In the genomic region with DNA sequence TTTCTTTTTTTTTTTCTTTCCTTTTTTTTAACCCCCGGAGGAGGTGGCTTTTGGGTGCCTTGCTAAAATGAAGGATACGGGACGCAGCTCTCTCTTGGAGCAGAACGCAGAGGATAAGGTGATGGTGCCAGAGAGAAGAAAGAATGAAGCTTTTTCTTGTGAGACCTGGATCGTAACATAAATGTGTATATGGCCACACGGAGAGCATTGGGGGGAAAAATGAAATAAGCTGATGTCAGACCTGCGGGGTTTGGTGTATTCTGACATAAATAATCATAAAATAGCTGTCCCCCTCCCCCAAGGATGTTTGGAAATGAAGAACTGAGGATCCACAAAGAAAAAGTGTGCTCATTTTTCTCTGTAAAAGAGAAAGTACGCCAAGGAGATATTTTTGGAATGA, we compare ENCODE assay signal across 8 mouse cellular contexts.
DNase-seq lines count a peak whose midpoint lies in the region; ATAC-seq and TF ChIP-seq lines count a peak whose summit lies in the region.

No protein-coding gene starts in this region.

- WGBS in cerebellum, adult 2 months: under 1% methylated on average over 8 of the region's 8 CpGs
- 9% methylated on average over 8 of the region's 8 CpGs for WGBS in lung, embryonic 16.5 days
- 10% methylated on average over 8 of the region's 8 CpGs for WGBS in limb, embryonic 15.5 days
- 10% methylated on average over 8 of the region's 8 CpGs for WGBS in stomach, embryonic 15.5 days

- H3K27ac ChIP-seq in cerebellum, adult 2 months (ENCODE audit: insufficient read depth, low read length): no peak overlapping the region
- H3K27ac ChIP-seq in lung, embryonic 16.5 days (ENCODE audit: low read length): no peak overlapping the region
- peak overlapping the region; percentile 63; the same call in 1 of the 2 replicates for H3K27ac ChIP-seq in limb, embryonic 15.5 days
- no peak overlapping the region for H3K27ac ChIP-seq in stomach, embryonic 15.5 days

- ATAC-seq in cerebellum, adult (ENCODE audit: insufficient number of reproducible peaks, low FRiP score, low TSS enrichment): no peak
- ATAC-seq in lung, embryonic 16.5 days (ENCODE audit: low read depth): no peak
- ATAC-seq in limb, embryonic 15.5 days (ENCODE audit: insufficient number of reproducible peaks, low FRiP score, low TSS enrichment, low read depth): no peak
- no peak for ATAC-seq in stomach, embryonic 15.5 days (ENCODE audit: insufficient read depth, low FRiP score, low read depth)

- no peaks in the 10 kb centered on the region for H3K27me3 ChIP-seq in cerebellum, adult 2 months (ENCODE audit: control insufficient read depth, insufficient read depth, low read length)
- H3K27me3 ChIP-seq in lung, embryonic 16.5 days (ENCODE audit: control insufficient read depth, insufficient read depth, low read depth, low read length): peaks cover 16% of the 10 kb centered on the region
- H3K27me3 ChIP-seq in limb, embryonic 15.5 days: no peaks in the 10 kb centered on the region
- no peaks in the 10 kb centered on the region for H3K27me3 ChIP-seq in stomach, embryonic 15.5 days (replicated peaks)

- no peak for TF ChIP-seq POLR2A in cerebellum, adult 2 months (IDR thresholded peaks at IDR 0.05; ENCODE audit: borderline replicate concordance, insufficient read depth, low read length)

- no peaks in the 10 kb centered on the region for H3K9me3 ChIP-seq in lung, embryonic 16.5 days (ENCODE audit: control insufficient read depth, low read length)
- H3K9me3 ChIP-seq in limb, embryonic 15.5 days: no peaks in the 10 kb centered on the region
- no peaks in the 10 kb centered on the region for H3K9me3 ChIP-seq in stomach, embryonic 15.5 days

- H3K36me3 ChIP-seq in lung, embryonic 16.5 days (ENCODE audit: control insufficient read depth, insufficient read depth, low read length): no peaks in the 10 kb centered on the region
- no peaks in the 10 kb centered on the region for H3K36me3 ChIP-seq in limb, embryonic 15.5 days
- H3K36me3 ChIP-seq in stomach, embryonic 15.5 days: no peaks in the 10 kb centered on the region

- H3K4me3 ChIP-seq in cerebellum, adult 2 months (replicated peaks; ENCODE audit: insufficient read depth, low read depth, low read length): peak overlapping the region; percentile 64
- peak overlapping the region; percentile 49 for H3K4me3 ChIP-seq in lung, embryonic 16.5 days (ENCODE audit: low read length)
- peak overlapping the region; percentile 53 for H3K4me3 ChIP-seq in limb, embryonic 15.5 days
- peak overlapping the region; percentile 56 for H3K4me3 ChIP-seq in stomach, embryonic 15.5 days (replicated peaks)

- no peak overlapping the region for H3K9ac ChIP-seq in lung, embryonic 16.5 days (ENCODE audit: low read length)
- no peak overlapping the region for H3K9ac ChIP-seq in limb, embryonic 15.5 days
- H3K9ac ChIP-seq in stomach, embryonic 15.5 days: no peak overlapping the region

- DNase-seq in cerebellum, adult 2 months: peak in 1 of 2 experiments; percentile 29
- DNase-seq in lung, postnatal 4 days: no peak
- no peak for DNase-seq in right cerebral cortex, postnatal 36 days (ENCODE audit: low spot score in 2 of 2)
- no peak for DNase-seq in testis, postnatal 10 days (ENCODE audit: low spot score)

- H3K4me1 ChIP-seq in cerebellum, adult 2 months (ENCODE audit: control insufficient read depth, insufficient read depth, low read length): no peaks in the 10 kb centered on the region; the same call in 1 of the 2 replicates
- peaks cover 5% of the 10 kb centered on the region for H3K4me1 ChIP-seq in lung, embryonic 16.5 days (replicated peaks; ENCODE audit: control insufficient read depth, insufficient read depth, low read length)
- peaks cover 6% of the 10 kb centered on the region; the same call in 1 of the 2 replicates for H3K4me1 ChIP-seq in limb, embryonic 15.5 days
- no peaks in the 10 kb centered on the region for H3K4me1 ChIP-seq in stomach, embryonic 15.5 days

- H3K4me2 ChIP-seq in lung, embryonic 16.5 days (ENCODE audit: low read depth, low read length): peak overlapping the region; percentile 69
- peak overlapping the region; percentile 87 for H3K4me2 ChIP-seq in limb, embryonic 15.5 days
- H3K4me2 ChIP-seq in stomach, embryonic 15.5 days: peak overlapping the region; percentile 87

- no peak for TF ChIP-seq CTCF in cerebellum, adult 2 months (IDR thresholded peaks at IDR 0.05; ENCODE audit: borderline replicate concordance, insufficient read depth, low read depth, low read length)
